8 mouse cellular contexts compared by ENCODE assay signal in the genomic region with DNA sequence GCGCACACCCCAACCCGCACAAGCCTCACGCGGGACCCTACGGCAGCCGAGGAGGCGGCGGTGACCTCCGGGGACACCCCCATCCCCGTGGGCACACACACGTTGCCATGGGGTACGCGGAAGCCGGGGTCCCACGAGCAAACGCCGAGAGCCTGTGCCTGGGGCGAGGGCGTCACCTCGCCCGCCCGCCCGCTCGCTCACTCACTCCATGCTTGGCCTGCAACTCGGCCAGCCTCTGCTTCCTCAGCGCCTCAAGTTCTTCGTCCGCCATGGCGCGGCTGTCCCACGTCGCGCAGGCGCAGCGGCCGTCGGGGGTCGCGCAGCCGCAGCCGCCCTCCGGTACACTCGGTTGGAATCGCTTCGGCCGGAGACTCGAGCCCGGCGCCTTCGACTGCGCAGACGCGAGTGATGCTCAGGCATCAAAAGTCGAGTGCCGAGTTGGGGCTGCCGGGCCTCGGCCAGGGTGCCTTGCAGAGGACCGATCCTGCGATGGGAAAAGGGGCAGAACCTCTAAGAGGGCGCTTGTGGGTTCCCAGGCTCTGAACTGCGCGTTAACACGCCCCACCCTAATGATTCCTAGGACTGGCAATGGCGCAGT. TPM values are rescaled to one million over a fixed set of nuclear protein-coding genes. Genes with fewer than 3 reads are reported as not detected.
DNase-seq lines count a peak whose midpoint lies in the region; ATAC-seq lines count a peak whose summit lies in the region.

A gene (minus strand): TSS at position 421 of the 598 bp plus-strand sequence.

- no peaks in the 10 kb centered on the region for H3K27me3 ChIP-seq in lung, embryonic 16.5 days (ENCODE audit: control insufficient read depth, insufficient read depth, low read depth, low read length)

- peak within 1 kb of the TSS; percentile 95 for H3K9ac ChIP-seq in lung, embryonic 16.5 days (ENCODE audit: low read length)

- peak within 1 kb of the TSS; percentile 96 for H3K4me3 ChIP-seq in lung, embryonic 16.5 days (ENCODE audit: low read length)

- peaks cover 16% of the 10 kb centered on the region for H3K36me3 ChIP-seq in lung, embryonic 16.5 days (ENCODE audit: control insufficient read depth, insufficient read depth, low read length)

- peak within 1 kb of the TSS; percentile 77 for H3K27ac ChIP-seq in lung, embryonic 16.5 days (ENCODE audit: low read length)

- under 1% methylated on average over 57 of the region's 64 CpGs for WGBS in lung, embryonic 16.5 days

- H3K9me3 ChIP-seq in lung, embryonic 16.5 days (ENCODE audit: control insufficient read depth, low read length): no peaks in the 10 kb centered on the region

- H3K4me1 ChIP-seq in lung, embryonic 16.5 days (replicated peaks; ENCODE audit: control insufficient read depth, insufficient read depth, low read length): peaks cover 2% of the 10 kb centered on the region; the same call in 1 of the 2 replicates

- H3K4me2 ChIP-seq in lung, embryonic 16.5 days (ENCODE audit: low read depth, low read length): peak within 1 kb of the TSS; percentile 59

- peak; percentile 92 for DNase-seq in MEL-GATA-1-ER (ENCODE audit: extremely low read depth, low read depth)
- peak; percentile 97 for DNase-seq in cerebellum, adult 8-10 months
- DNase-seq in forelimb bud, embryonic 11.5 days (ENCODE audit: low read depth, low spot score): peak; percentile 98
- peak; percentile 95 for DNase-seq in layer of hippocampus, adult 9-10 months (ENCODE audit: low spot score)
- peak; percentile 99 for DNase-seq in ovary, postnatal 10 days (ENCODE audit: low spot score)
- peak; percentile 94 to 98 for DNase-seq in thymus, postnatal 10 days (ENCODE audit: low spot score in 2 of 2)

- ATAC-seq in hematopoietic stem cell, adult 5-6 weeks (replicated peaks in 1 of 2; ENCODE audit: insufficient read depth in 1 of 2, low FRiP score in 2 of 2, low TSS enrichment in 1 of 2, low read depth in 1 of 2, poor library complexity in 2 of 2, severe bottlenecking in 2 of 2): peak; percentile 86 to 89
- ATAC-seq in lung, embryonic 16.5 days (ENCODE audit: low read depth): peak; percentile 93

RNA-seq across cellular contexts. Expression of the gene that starts here (rescaled TPM):
- 89.5 and 110 TPM in 2 replicates for total RNA-seq in hematopoietic stem cell, adult 5-6 weeks (2017)
- 223 and 224 TPM in 2 replicates for polyA plus RNA-seq in lung, embryonic 16.5 days (2015; fragmentation: Nextera tagmentation; extraction: Ambion mirVana)

Comparison
In these comparisons a context has a peak if more than half of its experiments do, and no peak if none do; other contexts are left out.
1. Peak in every context shown above with its lines: DNase-seq, ATAC-seq, H3K4me3 ChIP-seq and H3K27ac ChIP-seq.